Mouse (Mus musculus) bone marrow, adult 2 months (tissue): ENCODE data around the gene 1700025G04Rik. TPM values are rescaled to one million over a fixed set of nuclear protein-coding genes. Genes with fewer than 3 reads are reported as not detected.
A peak's percentile ranks its signal among the peaks of the same experiment; 100 is the strongest.
"Not testable (repeated sequence)": the region's sequence is repeated elsewhere in the genome, so short reads cannot be mapped to it uniquely, and the experiment has no call there.

Experiments
- H3K27ac ChIP-seq: fragments of 200-500 bp; 2 replicates; pipeline ENCODE4 v1.5.1; 2012; ENCODE audit warnings: low read depth, mild to moderate bottlenecking, control low read depth, inconsistent platforms, low read length; ENCODE audit not compliant: control insufficient read depth, poor library complexity, insufficient read depth
- H3K4me1 ChIP-seq: fragments of 200-500 bp; 2 replicates; pipeline ENCODE4 v1.6.1; 2011; ENCODE audit warnings: low read length; ENCODE audit not compliant: control insufficient read depth, insufficient read depth
- H3K4me3 ChIP-seq: fragments of 200-500 bp; replicated peaks from 2 replicates; pipeline ENCODE3; 2011; ENCODE audit warnings: mild to moderate bottlenecking, low read depth, low read length, control low read depth; ENCODE audit not compliant: control insufficient read depth
- CTCF ChIP-seq: fragments of 200-500 bp; IDR thresholded peaks from 2 replicates; pipeline ENCODE4 v1.5.1; 2011; ENCODE audit warnings: low read length, control low read depth; ENCODE audit not compliant: control insufficient read depth, insufficient read depth
- POLR2A ChIP-seq: fragments of 200-500 bp; IDR thresholded peaks from 2 replicates; pipeline ENCODE4 v1.6.1; 2011; ENCODE audit warnings: low read depth, mild to moderate bottlenecking, control low read depth, low read length, borderline replicate concordance; ENCODE audit not compliant: control insufficient read depth
- WGBS: fragments of 180-500 bp; shearing (Covaris S2); methylation state at CpG from one replicate; pipeline ENCODE4 v1.1.7; 2018; 5-methylcytosine and 5-hydroxymethylcytosine counted together
- polyA plus RNA-seq: library from polyadenylated mRNA; stranded (reverse); fragments of >200 nt; gene quantifications from 2 replicates; pipeline ENCODE4 v1.2.4, GENCODE M21; 2011; ENCODE audit warnings: low replicate concordance; ENCODE audit not compliant: missing spikeins, insufficient read depth, insufficient read length

1700025G04Rik gene
- polyA plus RNA-seq, 1 experiment: 0.92 TPM

DNA sequence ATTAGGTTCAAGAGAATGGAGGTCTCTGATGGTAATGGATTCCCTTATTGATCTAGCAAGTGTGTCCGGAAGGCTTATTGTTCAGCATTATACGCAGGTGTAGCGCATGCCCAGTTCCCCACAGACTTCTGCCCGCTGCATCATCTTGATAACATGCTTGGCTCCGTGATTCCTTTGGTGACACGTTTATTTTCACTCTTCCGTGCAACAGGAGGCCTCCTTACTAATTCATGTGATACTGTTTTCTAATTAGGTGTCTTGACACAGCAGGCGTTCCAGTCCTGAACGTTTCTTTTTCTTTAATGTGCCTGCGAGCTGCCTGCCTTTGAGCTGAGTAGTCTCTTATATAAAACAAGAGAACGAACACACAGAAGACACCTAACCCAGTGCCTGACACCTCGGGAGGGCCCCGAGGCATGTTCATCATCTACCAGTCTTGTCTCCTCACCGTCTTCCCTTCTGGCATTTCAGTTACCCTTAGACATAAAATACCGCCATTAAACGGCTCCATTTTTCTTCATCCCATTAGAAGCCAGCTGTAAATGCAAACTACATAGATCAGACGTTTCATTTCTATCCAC is 244.6 kb downstream of the 1700025G04Rik start:
- WGBS: 83% methylated on average over 17 of the region's 17 CpGs
- no peak for TF ChIP-seq CTCF
- TF ChIP-seq POLR2A: no peak
- no peak overlapping the region for H3K27ac ChIP-seq

DNA sequence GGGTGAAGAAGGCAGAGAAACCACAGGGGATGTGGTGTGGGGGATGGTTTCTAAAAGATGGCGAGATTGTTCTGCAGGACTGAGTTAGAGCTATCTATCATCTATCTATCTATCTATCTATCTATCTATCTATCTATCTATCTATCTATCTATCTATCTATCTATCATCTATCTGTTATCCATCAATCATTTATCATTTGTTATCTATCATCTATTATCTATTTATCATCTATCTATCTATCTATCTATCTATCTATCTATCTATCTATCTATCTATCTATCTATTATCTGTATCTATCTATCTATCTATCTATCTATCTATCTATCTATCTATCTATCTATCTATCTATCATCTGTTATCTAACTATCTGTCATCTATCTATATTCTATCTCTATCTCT is 249.6 kb downstream of the 1700025G04Rik start:
- not testable (repeated sequence) for H3K4me1 ChIP-seq, H3K27ac ChIP-seq, H3K4me3 ChIP-seq
- WGBS: 67% methylated on average over 1 of the region's 1 CpGs

More for the DNA sequence above, 244.6 kb downstream of the 1700025G04Rik start:
- Histone ChIP-seq H3K4me1 (no peaks in the 10 kb centered on the region), H3K4me3 (no peak overlapping the region)

DNA sequence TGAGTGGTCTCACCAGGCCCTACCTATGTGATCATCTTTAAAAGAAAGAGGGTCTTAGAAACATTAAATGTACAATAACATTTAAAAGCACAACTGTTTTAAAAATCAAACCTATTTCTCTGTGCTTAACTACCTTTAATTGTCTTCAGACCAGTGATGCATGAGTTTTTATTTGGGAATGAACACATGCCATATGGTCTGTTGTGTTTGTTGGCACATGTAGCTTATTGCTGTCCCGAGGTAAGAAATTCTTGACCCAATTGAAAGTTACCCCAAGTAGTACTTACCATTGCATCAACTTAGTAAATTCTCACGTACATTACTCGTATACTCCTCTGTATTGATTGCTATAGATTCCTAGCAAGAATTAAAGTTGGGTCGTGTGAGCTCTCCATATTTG is 254.7 kb downstream of the 1700025G04Rik start:
- no peak overlapping the region for H3K27ac ChIP-seq

DNA sequence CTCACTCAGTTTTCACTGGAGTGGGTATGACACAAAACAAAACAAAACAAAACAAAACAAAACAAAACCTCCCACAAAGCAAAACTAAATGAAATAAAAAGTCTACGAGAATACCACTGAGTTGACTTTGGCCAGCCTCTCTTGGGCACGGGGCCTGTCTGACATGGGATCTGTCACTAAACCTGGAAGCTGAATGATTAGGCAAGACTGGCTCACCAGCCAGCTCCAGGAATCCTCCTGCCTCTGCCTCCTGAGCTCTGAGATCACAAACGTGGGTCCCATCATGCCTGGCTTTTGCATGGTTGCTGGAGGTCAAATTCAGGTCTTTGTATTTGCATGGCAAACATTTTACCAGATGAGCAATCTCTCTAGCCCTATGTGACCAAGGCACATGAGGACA is 258.1 kb downstream of the 1700025G04Rik start:
- H3K4me1 ChIP-seq: no peaks in the 10 kb centered on the region
- no peak for TF ChIP-seq CTCF
- TF ChIP-seq POLR2A: no peak
- no peak overlapping the region for H3K27ac ChIP-seq
- H3K4me3 ChIP-seq: no peak overlapping the region
- 84% methylated on average over 3 of the region's 3 CpGs for WGBS

More for the DNA sequence above, 254.7 kb downstream of the 1700025G04Rik start:
- 80% methylated on average over 4 of the region's 4 CpGs for WGBS
- no peaks in the 10 kb centered on the region for H3K4me1 ChIP-seq
- TF ChIP-seq POLR2A (no peak), CTCF (no peak)
- no peak overlapping the region for H3K4me3 ChIP-seq

DNA sequence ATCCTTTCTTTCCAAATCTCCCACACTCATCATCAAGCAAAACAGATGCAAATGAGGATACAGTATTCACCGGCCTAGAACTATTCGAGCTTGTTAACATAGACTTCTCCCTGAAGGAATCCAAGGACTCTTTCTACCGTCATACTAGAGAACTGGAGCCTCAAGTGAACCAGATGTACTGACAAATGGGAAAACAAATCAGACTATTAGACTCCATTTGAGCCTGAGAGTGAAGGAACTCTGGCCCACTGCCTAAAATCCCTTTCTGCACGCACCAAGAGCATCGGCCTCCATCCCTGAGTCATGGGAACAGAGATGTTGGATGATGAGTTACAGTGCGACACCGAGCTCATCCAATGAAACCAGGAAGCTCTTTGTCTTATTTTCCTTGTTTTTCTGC is 264.9 kb downstream of the 1700025G04Rik start:
- Histone ChIP-seq H3K4me1 (no peaks in the 10 kb centered on the region; the same call in 1 of the 2 replicates), H3K4me3 (no peak overlapping the region), H3K27ac (no peak overlapping the region)
- WGBS: 86% methylated on average over 7 of the region's 7 CpGs
- TF ChIP-seq POLR2A: no peak
- TF ChIP-seq CTCF: no peak

DNA sequence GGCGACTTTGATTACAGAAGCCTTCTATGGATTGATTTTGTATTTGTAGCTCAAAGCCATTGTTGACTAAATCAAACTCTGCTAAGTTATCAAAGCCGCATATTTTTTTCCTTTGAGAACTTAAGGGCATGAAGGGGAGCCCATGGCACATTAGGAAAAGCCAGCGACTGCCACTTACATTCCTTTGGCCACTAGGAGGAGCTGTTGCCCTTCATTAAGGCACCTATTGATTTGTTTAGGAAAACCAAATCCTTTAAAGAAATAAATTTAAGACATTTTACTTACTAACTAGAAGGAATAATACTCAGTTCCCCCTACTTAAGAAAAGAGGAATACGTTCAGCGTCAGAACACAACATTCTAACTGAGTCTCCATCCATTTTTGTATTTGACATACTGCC is 269.5 kb downstream of the 1700025G04Rik start:
- H3K4me3 ChIP-seq: no peak overlapping the region
- 28% methylated on average over 5 of the region's 5 CpGs for WGBS
- TF ChIP-seq CTCF: peak; percentile 49
- no peak for TF ChIP-seq POLR2A
- peaks cover 3% of the 10 kb centered on the region; the same call in 1 of the 2 replicates for H3K4me1 ChIP-seq
- no peak overlapping the region for H3K27ac ChIP-seq

DNA sequence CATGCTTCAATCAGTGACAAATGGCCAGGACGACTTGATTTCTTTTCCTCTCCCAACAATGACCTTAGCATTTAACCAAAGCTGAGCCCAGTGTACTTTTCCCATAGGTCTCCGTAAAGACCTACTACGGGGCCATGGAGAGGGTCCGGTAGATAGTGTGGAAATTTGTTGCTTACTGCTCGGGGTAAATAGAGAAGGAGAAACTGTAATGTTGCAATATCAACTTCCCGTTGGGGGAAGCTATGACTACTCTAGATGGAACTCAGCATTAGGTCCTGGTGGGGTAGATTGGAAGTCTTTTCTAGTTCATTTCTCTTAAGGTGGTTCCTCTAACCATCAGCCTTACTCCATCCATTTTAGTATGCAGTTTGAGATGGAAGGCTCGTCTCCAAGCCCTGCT is 270.7 kb downstream of the 1700025G04Rik start:
- H3K4me1 ChIP-seq: peaks cover 3% of the 10 kb centered on the region; the same call in 1 of the 2 replicates
- H3K27ac ChIP-seq: peak overlapping the region; percentile 53; the same call in 1 of the 2 replicates
- TF ChIP-seq POLR2A (no peak), CTCF (no peak)
- no peak overlapping the region for H3K4me3 ChIP-seq
- WGBS: 40% methylated on average over 7 of the region's 7 CpGs

DNA sequence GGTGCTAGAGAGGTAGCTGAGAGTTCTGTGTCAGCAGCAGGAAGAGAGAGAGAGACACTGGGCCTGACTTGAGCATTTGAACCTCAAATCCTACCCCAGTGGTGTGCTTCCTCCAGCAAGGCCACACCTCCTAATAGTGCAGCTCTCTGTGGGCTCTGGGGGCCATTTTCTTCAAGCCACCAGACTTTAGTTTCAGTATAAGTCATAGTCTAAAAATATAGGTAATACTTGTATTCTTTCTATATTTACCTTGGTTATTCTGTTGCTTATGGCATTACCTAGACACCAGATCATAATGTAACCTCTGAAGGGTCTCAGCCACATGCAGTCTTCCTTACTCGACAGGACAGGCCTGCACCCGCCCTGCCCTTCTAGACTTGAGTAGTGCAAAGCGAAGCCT is 273.9 kb downstream of the 1700025G04Rik start:
- H3K4me1 ChIP-seq: peaks cover 3% of the 10 kb centered on the region; the same call in 1 of the 2 replicates
- TF ChIP-seq POLR2A (no peak), CTCF (no peak)
- H3K4me3 ChIP-seq: no peak overlapping the region
- WGBS: 90% methylated on average over 3 of the region's 3 CpGs
- H3K27ac ChIP-seq: no peak overlapping the region
